Mouse (Mus musculus) midbrain, embryonic 14.5 days (tissue): ENCODE measurements around the gene Zmym6. TPM values are rescaled to one million over a fixed set of nuclear protein-coding genes. Genes with fewer than 3 reads are reported as not detected.

ENCODE experiments used
- ATAC-seq: fragments of 200-750 bp; cut with Nextera tagmentation; 2 replicates; pipeline ENCODE4 v1.8.0; 2017; ENCODE audit warnings: moderate number of reproducible peaks, moderate library complexity; ENCODE audit not compliant: low FRiP score, low TSS enrichment
- DNase-seq: peaks from one replicate; pipeline ENCODE4 v3.0.0-alpha.2; 2015
- H3K27ac ChIP-seq: fragments of 300-500 bp; sonication (generic); replicated peaks from 2 replicates; pipeline ENCODE4 v1.5.1; 2014; ENCODE audit warnings: mild to moderate bottlenecking, low read depth, low read length, moderate library complexity
- H3K27me3 ChIP-seq: fragments of 300-500 bp; sonication (generic); 2 replicates; pipeline ENCODE4 v1.6.1; 2014; ENCODE audit warnings: low read length, control low read depth, mixed read lengths; ENCODE audit not compliant: control insufficient read depth, insufficient read depth
- H3K36me3 ChIP-seq: fragments of 300-500 bp; sonication (generic); 2 replicates; pipeline ENCODE4 v1.6.1; 2014; ENCODE audit warnings: low read length, control low read depth; ENCODE audit not compliant: control insufficient read depth, insufficient read depth
- H3K4me1 ChIP-seq: fragments of 300-500 bp; sonication (generic); 2 replicates; pipeline ENCODE4 v1.6.1; 2014; ENCODE audit warnings: mild to moderate bottlenecking, antibody characterized with exemption, low read length, control low read depth; ENCODE audit not compliant: control insufficient read depth, insufficient read depth
- H3K4me2 ChIP-seq: fragments of 300-500 bp; sonication (generic); 2 replicates; pipeline ENCODE4 v1.6.1; 2014; ENCODE audit warnings: mild to moderate bottlenecking, low read length, moderate library complexity
- H3K4me3 ChIP-seq: fragments of 300-500 bp; sonication (generic); replicated peaks from 2 replicates; pipeline ENCODE4 v1.5.1; 2014; ENCODE audit warnings: low read depth, low read length
- H3K9ac ChIP-seq: fragments of 300-500 bp; sonication (generic); replicated peaks from 2 replicates; pipeline ENCODE4 v1.6.1; 2014; ENCODE audit warnings: mild to moderate bottlenecking, low read length, moderate library complexity
- H3K9me3 ChIP-seq: fragments of 300-500 bp; sonication (generic); 2 replicates; pipeline ENCODE4 v1.6.1; 2016; ENCODE audit warnings: low read length, control low read depth, mixed read lengths; ENCODE audit not compliant: control insufficient read depth
- WGBS: fragments of 180-500 bp; shearing (Covaris S2); extraction: QIAGEN DNeasy Blood & Tissue Kit; methylation state at CpG from one replicate; pipeline ENCODE4 v1.1.7; 2014; 5-methylcytosine and 5-hydroxymethylcytosine counted together
- polyA plus RNA-seq: library from polyadenylated mRNA; unstranded; fragments of >200 nt; fragmentation: Nextera tagmentation; extraction: Ambion mirVana; gene quantifications from 2 replicates; pipeline ENCODE4 v1.2.1, GENCODE M21; 2014

The Zmym6 gene
- 33.4 and 42.8 TPM in 2 replicates for polyA plus RNA-seq

DNA sequence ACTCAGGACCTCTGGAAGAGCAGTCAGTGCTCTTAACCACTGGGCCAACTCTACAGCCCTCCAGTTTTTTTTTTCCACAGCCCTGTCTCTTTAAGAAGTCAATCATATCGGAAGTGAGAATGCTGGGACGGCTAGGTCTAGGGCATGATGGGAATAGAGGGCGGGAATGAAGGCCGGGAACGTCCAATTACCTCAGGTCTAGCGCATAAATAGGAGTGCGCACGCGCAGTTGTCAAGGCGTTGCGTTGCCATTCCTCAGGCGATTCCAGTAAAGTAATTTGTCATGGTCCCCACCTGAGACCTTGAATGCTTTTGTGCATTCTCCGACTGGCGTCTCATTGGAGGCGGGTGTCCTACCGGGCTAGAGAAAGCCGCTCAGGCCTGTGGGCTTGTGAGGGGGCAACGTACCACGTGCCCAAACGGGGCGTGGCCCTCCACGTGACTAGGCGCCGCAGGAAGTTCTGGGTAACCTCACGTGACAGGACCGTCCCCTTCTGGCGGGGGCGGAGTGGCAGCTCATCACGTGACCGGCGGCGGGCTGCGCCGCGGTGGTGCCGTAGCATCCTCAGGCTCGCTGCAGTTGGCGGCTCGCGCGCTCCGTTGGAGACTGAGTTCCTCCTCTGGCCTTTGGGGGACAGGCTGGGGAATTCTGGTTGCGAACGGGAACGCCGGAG is at the start of gene Zmym6:
Zmym6 (plus strand) TSS at position 509 of the 674 bp plus-strand sequence.
- peak; percentile 99 for DNase-seq
- no peaks in the 10 kb centered on the region for H3K27me3 ChIP-seq
- peak within 1 kb of the TSS; percentile 57 for H3K9ac ChIP-seq
- H3K9me3 ChIP-seq = no peaks in the 10 kb centered on the region
- peak within 1 kb of the TSS; percentile 73 for H3K4me2 ChIP-seq
- peak within 1 kb of the TSS; percentile 95 for H3K27ac ChIP-seq
- peaks cover 10% of the 10 kb centered on the region for H3K4me1 ChIP-seq
- ATAC-seq = peak; percentile 97
- under 1% methylated on average over 46 of the region's 46 CpGs for WGBS
- no peaks in the 10 kb centered on the region for H3K36me3 ChIP-seq
- H3K4me3 ChIP-seq = peak within 1 kb of the TSS; percentile 63

DNA sequence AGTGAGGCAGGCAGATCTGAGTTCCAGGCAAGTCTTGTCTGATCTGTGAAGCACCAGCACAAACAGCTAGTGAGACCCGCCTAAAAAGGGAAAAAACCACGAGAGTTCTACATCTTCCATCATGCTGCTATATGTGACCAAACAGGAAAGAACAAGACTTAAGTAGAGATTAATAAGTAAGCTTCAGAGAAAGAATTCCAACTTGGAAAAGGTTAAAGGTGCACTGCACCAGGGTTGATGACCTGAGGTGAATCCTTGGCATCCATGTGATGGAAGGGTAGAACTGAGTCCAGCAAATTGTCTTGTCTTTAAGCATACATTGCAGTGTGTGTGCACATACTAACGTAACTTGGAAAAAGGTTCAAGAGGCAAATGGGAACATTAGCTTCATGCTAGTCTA is 40.0 kb upstream of the Zmym6 start:
- Histone ChIP-seq H3K4me3 (no peak overlapping the region), H3K27me3 (no peaks in the 10 kb centered on the region), H3K4me2 (no peak overlapping the region), H3K36me3 (peaks cover 86% of the 10 kb centered on the region), H3K9ac (no peak overlapping the region), H3K9me3 (no peaks in the 10 kb centered on the region), H3K27ac (no peak overlapping the region), H3K4me1 (no peaks in the 10 kb centered on the region)
- 97% methylated on average over 3 of the region's 3 CpGs for WGBS
- DNase-seq = no peak
- no peak for ATAC-seq

DNA sequence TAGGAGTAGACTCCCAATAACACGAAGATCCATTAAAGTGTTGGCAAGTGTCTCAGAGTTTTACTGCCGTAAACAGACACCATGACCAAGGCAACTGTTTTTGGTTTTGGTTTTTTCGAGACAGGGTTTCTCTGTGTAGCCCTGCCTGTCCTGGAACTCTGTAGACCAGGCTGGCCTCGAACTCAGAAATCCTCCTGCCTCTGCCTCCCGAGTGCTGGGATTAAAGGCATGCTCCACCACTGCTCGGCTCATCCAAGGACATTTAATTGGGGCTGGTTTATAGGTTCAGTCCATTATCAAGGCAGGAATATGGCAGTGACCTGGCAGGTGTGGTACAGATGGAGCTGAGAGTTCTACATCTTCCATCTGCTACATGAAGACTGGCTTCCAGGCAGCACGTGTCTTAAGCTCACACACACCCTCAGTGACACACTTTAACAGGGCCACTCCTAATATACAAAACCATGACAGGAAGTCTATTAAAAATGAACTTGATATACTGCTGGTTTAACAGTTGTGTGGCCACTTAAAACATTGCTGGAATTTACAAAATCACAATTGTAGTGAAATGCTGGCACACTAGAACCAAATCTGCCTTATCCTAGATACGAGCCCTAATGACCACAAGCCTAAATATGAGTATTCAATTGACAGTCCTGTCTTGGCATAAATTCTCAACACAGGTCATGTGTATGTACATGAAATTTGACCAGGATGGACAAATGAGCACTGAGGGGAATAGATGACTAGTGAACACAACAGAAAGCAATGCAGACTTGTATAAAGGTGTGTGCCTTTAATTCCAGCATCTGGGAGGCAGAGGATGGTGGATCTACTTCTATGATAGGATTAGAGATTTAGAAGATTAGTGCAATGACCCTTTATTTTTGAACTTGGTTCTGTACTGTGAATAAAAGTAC is 39.0 kb upstream of the Zmym6 start:
- H3K9me3 ChIP-seq = no peaks in the 10 kb centered on the region
- 86% methylated on average over 8 of the region's 8 CpGs for WGBS
- no peak overlapping the region for H3K4me2 ChIP-seq
- no peak overlapping the region for H3K27ac ChIP-seq
- H3K27me3 ChIP-seq = no peaks in the 10 kb centered on the region
- ATAC-seq (no peak), DNase-seq (no peak)
- H3K9ac ChIP-seq = no peak overlapping the region
- H3K36me3 ChIP-seq = peaks cover 81% of the 10 kb centered on the region
- no peak overlapping the region for H3K4me3 ChIP-seq
- no peaks in the 10 kb centered on the region for H3K4me1 ChIP-seq

DNA sequence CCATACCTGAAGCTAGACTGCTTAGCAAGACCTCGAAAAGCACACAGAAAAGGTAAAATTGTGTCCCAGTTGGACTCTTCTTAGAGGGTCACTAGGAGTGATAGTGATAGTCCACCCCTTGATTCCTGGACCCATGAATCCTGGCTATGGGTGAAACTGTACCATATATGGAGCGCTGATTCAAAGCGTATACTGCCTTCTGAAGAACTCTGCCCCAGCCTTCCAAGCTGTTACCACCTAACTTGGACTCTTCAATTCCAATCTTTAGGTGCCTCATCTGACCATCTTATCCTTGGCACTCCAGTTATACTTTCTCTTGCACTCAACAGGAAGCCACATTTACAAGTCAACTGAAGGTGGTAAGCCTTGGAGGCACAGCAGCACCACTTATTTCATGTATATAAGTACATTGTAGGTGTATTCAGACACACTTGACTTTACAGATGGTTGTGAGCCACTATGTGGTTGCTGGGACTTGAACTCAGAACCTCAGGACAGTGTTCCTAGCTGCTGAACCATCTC is 38.3 kb upstream of the Zmym6 start:
- no peak overlapping the region for H3K9ac ChIP-seq
- 88% methylated on average over 3 of the region's 3 CpGs for WGBS

DNA sequence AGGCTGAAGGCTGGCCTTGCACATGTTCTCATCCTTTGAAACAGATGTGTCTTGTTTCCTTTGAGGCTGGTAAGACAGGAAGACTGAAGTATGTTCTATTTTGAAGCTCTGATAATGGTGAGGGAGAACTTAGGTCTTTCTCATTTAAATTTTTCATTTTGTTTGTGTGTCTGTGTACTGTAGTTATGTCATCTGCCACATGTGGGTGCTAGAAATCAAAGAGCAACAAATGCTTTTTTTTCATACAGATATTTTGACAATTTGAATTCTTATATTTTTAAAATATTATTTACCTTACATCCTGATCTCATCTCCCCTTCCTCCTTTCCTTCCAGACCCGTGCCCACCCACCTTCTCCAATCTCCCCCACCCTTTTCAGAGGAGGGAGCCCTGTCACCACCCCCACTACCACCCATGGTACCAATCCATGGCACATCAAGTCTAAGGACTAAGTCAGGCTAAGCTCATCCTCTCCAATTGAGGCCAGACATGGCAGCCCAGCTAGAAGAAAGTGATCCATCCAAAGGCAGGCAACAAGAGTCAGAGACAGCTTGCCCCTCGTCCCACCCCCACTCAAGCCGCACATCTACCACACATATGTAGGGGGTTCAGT is 37.2 kb upstream of the Zmym6 start:
- Histone ChIP-seq H3K9ac (no peak overlapping the region), H3K4me2 (no peak overlapping the region), H3K36me3 (peaks cover 74% of the 10 kb centered on the region), H3K27ac (no peak overlapping the region), H3K9me3 (no peaks in the 10 kb centered on the region), H3K4me3 (no peak overlapping the region), H3K4me1 (no peaks in the 10 kb centered on the region), H3K27me3 (no peaks in the 10 kb centered on the region)
- whole genome bisulfite sequencing = 85% methylated on average over 3 of the region's 3 CpGs
- ATAC-seq = no peak; the same call in 1 of the 2 replicates
- no peak for DNase-seq

More for the DNA sequence above, 38.3 kb upstream of the Zmym6 start:
- no peak for DNase-seq
- no peak overlapping the region for H3K4me3 ChIP-seq
- no peaks in the 10 kb centered on the region for H3K4me1 ChIP-seq
- no peak for ATAC-seq
- H3K4me2 ChIP-seq = no peak overlapping the region
- H3K36me3 ChIP-seq = peaks cover 74% of the 10 kb centered on the region
- no peaks in the 10 kb centered on the region for H3K27me3 ChIP-seq
- no peak overlapping the region for H3K27ac ChIP-seq
- H3K9me3 ChIP-seq = no peaks in the 10 kb centered on the region

DNA sequence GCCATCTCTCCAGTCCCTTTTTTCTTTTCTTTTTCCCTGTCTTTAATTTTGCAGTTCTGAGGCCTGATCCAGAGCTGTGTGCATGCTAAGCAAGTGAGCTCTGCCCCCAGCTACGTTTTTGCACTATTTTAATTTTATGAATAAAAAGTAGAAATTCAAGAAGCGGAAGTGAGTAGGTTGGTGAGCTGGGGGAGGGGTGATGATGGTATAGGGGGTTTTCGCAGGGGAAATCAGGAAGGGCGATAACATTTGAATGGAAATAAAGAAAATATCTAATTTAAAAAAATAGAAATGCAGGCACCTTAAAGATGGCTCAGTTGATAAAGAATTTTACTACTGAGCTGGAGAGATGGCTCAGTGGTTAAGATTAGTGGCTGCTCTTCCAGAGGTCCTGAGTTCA is 33.6 kb upstream of the Zmym6 start:
- no peak overlapping the region for H3K27ac ChIP-seq
- no peaks in the 10 kb centered on the region for H3K4me1 ChIP-seq
- ATAC-seq (no peak), DNase-seq (no peak)
- H3K36me3 ChIP-seq = peaks cover 63% of the 10 kb centered on the region
- 90% methylated on average over 4 of the region's 4 CpGs for WGBS
- no peak overlapping the region for H3K9ac ChIP-seq
- no peaks in the 10 kb centered on the region for H3K9me3 ChIP-seq
- no peaks in the 10 kb centered on the region for H3K27me3 ChIP-seq
- no peak overlapping the region for H3K4me2 ChIP-seq
- no peak overlapping the region for H3K4me3 ChIP-seq

DNA sequence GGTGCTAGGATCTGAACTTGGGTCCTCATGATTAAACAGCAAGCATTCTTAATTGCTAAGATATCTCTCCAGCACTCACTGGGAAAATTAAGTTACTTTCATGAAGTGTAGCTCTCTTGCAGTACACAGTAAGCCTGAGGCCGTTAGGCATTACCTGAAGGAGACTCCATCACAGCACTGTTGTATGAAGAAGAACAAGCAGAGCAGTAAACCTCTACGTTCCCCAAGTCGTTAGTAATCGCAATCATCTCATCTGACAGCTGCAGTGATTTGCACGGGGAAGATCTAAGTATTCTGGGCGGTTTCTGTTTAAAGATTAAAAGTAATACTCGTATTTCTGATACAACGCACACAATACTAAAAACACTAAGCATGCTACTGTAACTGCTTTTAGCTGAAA is 26.1 kb upstream of the Zmym6 start:
- H3K9ac ChIP-seq = no peak overlapping the region
- H3K27ac ChIP-seq = no peak overlapping the region
- no peaks in the 10 kb centered on the region for H3K4me1 ChIP-seq
- no peak overlapping the region for H3K4me3 ChIP-seq
- no peaks in the 10 kb centered on the region for H3K9me3 ChIP-seq
- WGBS = 95% methylated on average over 8 of the region's 8 CpGs
- no peaks in the 10 kb centered on the region for H3K27me3 ChIP-seq
- DNase-seq (no peak), ATAC-seq (no peak)
- no peak overlapping the region for H3K4me2 ChIP-seq
- H3K36me3 ChIP-seq = peaks cover 64% of the 10 kb centered on the region

DNA sequence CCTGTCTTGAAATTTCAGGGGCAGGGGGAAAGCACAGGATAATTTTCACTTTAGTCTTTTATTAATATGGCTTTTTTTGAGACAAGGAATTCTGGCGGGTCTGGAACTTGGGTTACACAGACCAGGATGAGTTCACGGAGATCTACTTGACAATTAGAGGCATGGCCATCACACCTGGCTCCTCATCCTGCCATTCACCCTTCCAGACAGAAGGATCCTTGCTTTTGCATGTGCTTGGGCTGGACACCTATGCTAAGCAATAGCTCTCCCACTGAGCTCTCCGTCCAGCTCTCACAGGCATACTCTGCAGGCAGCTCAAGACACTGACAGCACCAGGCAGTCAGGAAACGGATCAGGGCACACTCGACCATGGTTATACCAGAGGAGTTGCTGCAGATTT is 24.1 kb upstream of the Zmym6 start:
- 89% methylated on average over 5 of the region's 5 CpGs for WGBS
- H3K36me3 ChIP-seq = peaks cover 58% of the 10 kb centered on the region
- H3K27ac ChIP-seq = no peak overlapping the region
- no peak overlapping the region for H3K4me3 ChIP-seq
- DNase-seq (no peak), ATAC-seq (no peak)
- H3K9me3 ChIP-seq = no peaks in the 10 kb centered on the region
- no peak overlapping the region for H3K9ac ChIP-seq
- no peak overlapping the region for H3K4me2 ChIP-seq
- no peaks in the 10 kb centered on the region for H3K4me1 ChIP-seq
- no peaks in the 10 kb centered on the region for H3K27me3 ChIP-seq
